Mouse (Mus musculus): Measurements from ENCODE around the gene Nsf.

Nsf gene

DNA sequence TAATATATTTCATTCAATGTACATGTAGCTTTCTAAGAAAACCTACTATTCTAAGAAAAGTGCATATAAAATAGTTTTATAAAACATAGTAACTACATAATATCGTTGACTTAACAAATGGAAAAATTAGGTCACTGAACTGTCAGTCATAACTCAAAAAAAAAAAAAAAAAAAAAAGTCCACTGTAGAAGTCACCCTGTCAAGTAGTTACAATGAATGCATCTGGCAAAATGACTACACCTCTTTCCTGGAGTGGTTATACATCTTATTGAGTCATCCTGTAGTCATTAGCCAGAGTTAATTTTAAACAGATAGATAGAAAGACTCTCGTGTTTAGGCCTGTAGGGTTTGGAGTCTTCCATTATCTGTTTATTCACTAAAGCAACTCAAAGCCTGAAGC, 114.9 kb downstream of the Nsf start:
- DNase-seq (ENCODE audit: low spot score): no peak

DNA sequence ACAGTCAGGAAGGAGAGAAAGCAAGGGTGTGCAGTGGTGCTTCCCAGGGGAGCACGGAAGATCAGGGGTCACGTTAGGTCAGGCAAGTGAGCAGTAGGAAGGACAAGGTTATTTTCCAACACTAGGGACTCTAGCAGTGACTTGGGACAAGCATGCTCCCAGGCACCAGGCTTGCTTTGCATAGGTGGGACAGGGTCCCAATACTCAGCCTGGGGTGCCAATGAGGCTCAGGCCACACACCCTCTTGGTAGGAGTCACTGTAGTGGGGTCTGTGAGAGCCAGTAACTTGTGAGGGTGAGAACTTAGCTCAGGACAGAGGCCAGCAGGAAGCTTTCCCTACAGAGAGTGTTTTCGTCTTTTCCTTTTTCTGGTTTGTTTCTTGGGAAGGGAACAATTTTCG, 121.5 kb downstream of the Nsf start:
- DNase-seq (ENCODE audit: low spot score): no peak

DNA sequence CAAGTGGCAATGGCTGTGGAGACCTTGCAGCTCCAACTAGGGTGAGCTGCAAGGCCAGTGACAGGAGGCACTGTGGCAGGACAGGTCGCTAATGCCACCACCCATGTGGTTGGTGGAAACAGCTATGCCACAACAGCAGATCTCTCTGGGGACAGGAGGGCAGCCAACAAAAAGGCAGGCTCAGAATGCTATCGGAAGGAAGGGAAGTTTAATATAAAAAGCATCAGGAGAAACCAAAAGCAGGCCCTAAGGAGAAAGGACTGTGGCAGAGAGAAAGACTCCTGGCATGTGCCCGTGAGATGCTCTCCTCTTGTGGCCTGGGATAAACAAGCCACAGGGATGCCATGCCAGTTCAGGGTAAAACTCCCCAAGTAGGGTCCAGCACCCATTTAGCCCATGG, 122.1 kb downstream of the Nsf start:
- DNase-seq (ENCODE audit: low spot score): no peak

DNA sequence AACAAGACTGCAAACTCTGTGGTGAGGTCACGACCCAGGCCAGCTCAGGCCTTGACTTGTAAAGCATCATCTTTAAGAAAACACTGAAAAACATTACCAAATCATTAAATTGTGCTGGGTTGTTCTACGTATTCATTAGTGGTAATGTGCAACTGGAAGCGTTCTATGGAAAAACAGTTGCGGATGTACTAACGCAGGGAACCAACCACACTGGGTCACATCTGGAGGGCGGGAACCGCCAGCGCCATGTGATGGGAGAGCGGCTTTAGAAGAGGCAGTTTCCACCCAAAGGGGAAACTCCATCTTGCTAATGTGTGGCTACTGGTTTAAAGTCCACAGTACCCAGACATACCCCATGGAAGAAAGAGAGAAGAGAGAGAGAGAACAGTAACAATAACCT, 123.4 kb downstream of the Nsf start:
- DNase-seq (ENCODE audit: low spot score): no peak

DNA sequence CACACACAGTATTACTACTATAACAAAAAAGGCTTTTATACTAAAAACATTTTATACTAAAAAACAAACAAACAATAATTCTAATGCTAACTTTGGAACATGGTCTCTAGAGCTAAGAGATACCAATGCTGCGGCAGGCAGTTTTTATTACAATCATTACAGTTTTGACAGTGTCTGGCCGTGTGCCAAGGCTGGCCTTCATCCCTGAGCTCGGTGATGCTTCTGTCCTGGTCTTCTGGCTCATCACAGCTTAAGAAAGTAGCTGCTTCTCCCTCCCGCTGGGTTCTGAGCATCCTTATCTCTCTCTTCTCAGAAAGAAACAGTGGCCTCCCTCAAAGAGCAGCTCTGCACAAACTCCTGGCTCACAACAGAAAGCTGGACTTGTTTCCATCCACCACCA, 123.9 kb downstream of the Nsf start:
- no peak for DNase-seq (ENCODE audit: low spot score)

DNA sequence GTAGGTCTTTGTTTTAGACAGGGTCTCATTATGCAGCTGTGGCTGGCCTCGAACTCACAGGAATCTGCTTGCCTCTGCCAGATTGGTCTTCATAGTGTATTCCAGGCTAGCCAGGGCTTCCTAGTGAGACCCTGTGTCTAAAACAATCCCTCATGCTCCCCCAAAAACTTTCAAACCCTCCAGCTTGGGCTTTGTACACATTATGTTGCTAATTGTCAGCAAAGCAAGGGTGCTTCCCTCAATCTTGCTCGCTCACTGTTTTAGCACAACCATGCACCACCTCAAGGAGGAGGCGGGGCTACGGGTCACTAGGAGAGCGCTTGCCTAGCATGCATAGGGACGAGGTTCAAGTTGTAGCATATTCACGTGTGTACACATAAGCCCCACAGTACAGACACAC, 125.0 kb downstream of the Nsf start:
- DNase-seq (ENCODE audit: low spot score): no peak

DNA sequence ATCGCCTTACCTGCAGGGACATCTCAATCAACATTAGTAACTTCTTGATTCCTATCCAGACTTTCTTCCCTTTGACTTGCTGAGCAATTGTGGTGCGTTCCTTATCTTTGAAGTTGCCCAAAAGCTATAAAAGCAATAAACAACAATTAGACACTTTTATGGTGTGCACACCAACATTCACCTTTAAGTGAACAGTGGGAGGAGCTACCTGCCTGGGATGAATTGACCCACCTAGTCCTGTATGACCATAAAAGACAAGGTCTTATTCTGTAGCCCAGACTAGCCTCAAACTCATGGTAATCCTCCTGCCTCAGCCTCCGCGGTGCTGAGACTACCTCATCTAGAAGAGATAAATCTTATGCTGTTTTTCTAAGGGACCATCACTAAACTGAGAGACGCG, 126.7 kb downstream of the Nsf start:
- no peak for DNase-seq (ENCODE audit: low spot score)

DNA sequence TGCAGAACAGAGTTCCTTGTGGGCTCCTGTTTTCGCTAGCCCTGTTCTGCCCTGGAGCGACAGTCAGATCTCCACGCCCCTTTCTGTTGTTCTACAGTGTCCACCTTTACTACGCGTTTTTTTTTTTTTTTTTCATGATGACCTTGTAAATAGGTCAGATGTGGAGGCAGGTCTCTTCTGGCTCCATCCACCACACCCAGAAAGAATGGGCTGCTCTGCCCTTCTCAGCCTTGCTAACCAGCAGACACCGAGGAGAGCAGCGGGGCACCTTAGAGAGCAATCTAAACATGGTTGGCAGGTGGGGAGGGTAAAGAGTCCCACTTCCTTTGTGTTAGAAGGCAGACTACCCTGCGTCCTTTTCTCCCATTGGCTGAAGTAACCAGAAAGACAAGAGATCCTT, 137.1 kb downstream of the Nsf start:
- no peak for DNase-seq (ENCODE audit: low spot score)

DNA sequence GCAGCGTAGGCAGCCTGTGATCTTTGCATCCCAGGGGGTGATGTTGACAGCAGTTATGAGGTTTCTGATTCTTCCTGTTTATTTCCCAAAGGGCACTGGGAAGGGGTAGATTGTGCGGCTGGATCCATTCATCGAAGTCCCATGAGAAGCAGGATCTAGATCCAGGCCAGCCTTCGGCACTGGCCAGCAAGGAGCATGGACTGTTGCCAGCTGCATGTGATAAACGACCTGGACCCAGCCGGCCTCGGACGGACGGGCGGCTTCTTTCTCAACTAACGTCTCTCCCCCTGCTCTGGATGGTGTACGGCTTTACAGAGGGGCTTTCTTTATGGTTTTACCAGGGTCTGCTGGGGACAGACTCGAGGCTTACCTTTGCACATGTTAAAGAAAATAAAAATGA, 137.9 kb downstream of the Nsf start:
- no peak for DNase-seq (ENCODE audit: low spot score)

DNA sequence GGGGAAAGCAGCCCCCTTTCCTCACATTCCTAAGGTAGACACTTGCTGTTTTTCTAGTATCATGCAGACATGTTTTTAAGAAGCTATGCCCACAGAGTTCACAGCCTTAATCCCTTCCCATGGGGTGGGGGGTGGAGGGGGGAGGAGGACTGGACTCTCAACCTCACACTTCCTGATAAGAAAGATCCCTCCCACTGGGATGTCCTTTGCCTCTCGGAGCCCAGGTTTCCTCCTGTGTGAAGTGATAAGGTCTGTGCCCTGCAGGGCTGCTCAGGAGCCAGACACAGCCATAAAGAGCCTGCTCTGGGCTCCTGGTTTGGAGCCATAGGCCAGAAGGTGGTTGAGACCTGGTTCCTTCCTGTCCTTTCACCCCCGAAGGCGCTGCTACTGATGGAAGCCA, 139.0 kb downstream of the Nsf start:
- no peak for DNase-seq (ENCODE audit: low spot score)

DNA sequence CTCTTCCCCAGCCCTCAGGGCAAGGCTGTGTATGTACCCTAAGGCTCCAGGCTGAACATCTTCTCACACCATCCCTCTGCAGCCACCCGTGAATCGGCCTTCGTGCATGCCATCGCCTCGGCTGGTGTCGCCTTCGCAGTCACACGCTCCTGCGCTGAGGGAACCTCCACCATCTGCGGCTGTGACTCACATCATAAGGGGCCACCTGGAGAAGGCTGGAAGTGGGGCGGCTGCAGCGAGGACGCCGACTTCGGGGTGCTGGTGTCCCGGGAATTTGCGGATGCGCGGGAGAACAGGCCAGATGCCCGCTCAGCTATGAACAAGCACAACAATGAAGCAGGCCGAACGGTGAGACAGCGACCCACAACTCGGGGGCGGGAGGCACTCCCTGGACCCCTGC, 142.6 kb downstream of the Nsf start:
- no peak for DNase-seq (ENCODE audit: low spot score)

DNA sequence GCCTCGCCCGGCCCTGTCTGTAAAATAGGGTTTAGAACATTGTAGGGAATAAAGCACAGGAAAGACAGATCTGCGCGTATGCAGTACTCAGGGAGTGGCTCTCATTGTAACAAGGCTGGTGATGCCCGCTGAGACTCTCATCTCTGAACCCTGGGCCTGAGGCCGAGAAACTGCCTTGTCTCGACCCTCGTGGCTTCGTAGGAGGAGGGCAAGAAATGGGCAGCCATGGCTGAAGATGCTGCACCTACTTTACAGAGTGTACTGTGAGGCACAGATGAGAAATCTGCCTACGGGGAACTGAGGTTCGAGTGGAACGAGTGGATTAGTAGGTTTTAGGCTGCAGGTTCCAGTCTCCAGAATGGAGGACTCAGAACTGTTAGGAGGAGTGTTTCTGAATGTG, 143.2 kb downstream of the Nsf start:
- DNase-seq (ENCODE audit: low spot score): peak; percentile 25

DNA sequence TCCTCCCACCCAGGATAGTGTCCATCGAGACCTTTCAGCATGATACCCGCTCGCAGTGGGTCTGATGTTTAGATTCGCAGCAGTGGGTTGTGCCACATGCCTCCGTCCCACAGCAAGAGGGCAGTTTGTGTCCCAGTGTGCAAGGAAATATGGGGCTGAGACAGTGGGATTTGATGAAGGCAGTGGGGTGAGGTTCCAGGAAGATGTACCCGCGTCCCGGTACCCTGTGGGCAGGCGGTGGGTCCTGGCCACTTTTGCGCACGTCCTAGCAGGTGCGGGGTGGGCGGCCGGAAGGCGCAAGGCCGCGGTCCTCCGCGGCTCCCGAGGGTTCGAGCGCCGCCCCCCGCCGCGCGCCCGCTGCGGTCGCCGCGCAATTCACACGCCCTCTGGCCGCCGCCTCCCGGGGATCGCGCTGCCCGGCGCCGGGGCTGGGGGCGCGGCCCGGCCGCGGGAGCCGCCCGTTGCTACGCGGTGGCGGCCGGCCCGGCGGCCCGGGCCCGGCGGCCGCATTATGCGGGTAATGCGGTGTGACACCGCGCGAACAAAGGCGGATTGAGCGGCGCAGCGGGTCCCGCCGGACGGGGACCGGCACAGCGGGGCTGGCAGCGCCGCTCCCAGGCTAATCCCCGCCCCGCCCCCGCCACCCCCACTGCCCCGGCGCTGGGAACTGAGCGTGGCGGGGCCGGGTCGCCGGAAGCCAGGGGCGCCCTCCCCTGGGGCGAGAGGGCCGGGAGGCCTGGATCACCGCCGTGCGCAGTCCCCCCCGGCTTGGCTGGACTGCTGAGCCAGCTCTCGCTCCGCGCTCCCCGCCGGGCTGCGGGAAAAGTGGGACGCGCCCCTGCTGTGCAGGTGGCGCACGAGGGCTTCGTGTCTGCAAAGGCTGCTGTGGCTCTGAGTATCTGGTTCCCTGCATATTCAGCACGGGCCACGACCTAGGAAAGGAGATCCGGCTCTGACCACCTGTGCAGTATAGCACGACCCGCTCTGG, 144.0 kb downstream of the Nsf start:
- peak; percentile 51 for DNase-seq (ENCODE audit: low spot score)

DNA sequence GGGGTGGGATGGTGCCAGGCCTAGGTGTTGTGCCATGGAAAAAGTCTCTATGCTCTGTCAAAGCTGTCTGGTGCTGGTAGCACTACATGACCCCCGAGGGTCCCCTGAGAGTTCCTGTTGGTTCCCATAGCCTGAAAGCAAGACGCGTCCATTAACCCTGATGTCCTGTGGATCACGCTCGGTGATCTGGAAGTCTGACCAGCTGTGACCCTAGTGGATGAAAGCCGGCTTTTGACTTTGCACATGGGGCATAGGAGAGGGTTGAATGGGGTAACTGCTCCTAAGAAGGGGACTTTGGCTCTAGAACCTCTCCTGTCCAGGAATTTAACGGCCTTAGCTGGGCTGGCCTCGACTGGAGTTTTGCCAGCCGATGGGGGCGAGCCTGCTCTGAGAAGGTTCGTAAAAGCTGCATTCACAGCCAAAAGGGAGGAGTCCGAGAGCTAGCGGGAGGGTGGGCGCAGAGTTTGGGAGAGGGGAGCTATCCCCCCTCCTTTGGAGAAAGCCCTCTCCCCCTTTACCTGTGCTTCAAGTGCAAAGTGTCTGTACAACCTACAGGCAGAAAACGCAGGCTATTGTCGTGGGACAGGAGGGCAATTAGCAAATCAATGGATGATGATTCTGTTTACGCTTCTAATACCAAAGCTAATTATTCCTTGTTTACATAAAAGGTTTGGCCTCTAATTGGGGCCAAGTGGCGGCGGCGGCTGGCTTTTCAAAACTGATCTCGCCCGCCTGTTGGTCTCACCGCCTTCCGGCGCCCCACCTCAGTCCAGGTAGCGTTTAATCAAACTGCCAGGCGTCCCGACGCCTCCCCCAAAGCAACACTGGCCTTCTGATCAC, 144.9 kb downstream of the Nsf start:
- peak; percentile 41 for DNase-seq (ENCODE audit: low spot score)

DNA sequence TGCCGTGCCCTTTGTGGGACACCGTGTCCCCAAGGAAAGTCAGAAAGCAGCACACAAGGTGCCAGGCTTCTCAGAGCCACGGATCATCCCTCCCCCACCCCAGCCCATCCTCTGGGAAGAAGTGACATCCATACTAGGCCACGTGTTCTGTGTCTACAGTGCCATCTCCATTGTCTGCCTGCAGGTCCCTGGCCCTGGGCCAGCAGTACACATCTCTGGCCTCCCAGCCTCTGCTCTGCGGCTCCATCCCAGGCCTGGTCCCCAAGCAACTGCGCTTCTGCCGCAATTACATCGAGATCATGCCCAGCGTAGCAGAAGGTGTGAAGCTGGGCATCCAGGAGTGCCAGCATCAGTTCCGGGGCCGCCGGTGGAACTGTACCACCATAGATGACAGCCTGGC, 145.9 kb downstream of the Nsf start:
- DNase-seq (ENCODE audit: low spot score): peak; percentile 14

DNA sequence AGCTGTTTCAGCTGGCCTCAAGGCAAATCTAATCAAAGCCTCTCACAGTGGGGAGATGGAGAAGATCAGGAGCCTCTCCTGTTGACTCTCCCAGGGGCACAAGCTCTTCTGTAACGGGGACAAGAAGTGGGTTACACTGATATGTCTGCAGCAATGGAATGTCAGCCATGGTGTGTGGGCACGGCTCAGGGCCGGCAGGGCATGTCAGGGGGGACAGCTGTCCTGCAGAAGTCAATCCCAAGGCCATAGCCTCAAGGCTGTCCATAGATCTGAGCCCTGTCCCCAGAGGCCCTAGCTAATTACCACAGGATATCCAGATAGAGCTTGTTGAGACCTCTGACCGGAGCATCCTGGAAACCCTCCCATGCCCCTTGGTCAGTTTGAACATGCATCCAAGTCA, 149.1 kb downstream of the Nsf start:
- DNase-seq (ENCODE audit: low spot score): no peak

DNA sequence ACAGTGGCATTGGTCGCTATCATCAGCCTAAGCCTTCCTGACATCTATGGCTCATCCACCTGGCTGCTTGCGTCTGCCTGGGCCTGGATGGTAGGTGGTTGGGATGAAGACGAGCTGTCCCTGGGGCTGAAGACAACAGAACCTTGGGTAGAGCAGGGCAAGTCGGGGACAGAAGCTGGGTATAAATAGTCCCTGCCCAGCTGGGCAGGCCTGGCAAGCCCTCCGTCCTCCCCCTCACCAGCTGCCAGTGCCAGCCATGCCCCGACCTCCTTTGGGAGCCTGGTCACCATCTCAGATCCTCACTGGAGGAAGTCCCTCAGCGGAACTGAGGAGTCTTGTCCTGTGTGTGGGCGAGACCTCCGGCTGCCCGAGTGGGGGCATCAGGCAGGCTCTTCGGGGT, 149.7 kb downstream of the Nsf start:
- no peak for DNase-seq (ENCODE audit: low spot score)

DNA sequence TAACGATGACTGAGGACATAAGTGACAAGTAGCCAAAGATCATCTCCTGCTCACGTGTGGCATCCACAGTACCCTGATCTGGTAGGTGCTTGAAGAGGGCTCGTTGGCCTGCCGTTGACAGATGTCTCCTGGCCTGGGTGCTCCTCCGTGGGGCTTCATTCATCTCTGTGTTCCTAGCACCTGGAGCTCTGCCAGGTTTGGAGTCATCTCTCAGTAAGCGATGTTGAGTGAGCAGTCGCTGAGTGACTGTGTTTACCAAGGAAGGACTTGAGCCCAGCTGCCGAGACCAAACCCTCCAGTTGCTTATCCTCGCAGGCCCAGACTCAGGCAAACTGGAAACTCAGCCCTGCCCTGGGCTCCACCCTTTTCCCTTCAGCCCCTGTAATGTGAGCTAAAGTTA, 152.7 kb downstream of the Nsf start:
- DNase-seq (ENCODE audit: low spot score): no peak

DNA sequence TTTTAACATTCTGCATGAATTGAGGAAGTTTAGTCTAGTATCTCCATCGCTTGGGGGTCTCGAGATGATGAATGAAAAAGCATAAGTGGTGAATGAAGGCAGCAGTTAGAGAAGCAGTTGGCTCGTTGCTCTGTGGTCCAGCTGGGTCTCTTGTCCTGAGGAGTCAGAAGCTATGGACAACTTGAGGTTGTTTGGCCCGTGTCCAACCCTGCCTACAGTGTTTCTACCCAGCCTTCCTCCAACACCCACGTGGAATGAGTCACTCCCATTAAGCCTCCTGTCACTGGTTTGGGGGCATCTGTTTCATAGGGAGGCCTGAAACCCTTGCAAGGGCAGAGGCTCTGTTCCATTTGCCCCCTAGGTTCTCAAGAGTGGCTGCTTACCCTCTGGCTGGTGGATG, 163.9 kb downstream of the Nsf start:
- DNase-seq (ENCODE audit: low spot score): no peak

DNA sequence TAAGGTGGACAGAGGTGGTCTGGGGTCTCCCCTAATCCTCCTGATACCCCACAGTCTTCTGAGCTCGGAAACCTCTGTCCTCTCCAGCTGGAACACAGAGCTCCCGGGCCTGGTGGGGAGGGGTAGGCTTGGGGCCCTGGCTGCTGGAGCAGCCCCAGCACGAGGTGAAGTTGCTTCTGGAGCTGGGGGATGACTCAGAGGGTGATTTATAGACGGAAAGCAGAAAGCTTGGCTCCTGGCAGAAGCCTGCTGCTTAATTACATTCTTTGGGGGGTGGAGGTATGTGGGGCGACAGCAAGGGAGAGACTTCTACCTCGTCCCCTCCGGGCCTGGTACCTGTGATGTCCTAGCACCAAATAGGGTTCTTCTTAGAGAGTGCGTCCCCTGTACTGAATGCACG, 173.7 kb downstream of the Nsf start:
- DNase-seq (ENCODE audit: low spot score): no peak

DNA sequence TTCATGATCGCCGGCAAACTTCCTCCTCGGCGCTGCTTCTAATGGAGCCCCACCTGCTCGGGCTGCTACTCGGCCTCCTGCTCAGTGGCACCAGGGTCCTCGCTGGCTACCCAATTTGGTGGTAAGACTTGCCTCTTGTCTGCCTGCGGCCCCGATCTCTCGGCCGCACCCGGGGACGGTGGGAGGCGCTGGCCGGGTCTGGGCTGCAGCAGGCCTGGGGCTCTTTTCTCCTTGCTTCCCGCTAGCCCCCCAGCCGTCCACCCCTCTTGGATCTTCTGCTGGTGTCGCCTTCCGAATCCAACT, 179.7 kb downstream of the Nsf start:
- no peak for DNase-seq (ENCODE audit: low spot score)

DNA sequence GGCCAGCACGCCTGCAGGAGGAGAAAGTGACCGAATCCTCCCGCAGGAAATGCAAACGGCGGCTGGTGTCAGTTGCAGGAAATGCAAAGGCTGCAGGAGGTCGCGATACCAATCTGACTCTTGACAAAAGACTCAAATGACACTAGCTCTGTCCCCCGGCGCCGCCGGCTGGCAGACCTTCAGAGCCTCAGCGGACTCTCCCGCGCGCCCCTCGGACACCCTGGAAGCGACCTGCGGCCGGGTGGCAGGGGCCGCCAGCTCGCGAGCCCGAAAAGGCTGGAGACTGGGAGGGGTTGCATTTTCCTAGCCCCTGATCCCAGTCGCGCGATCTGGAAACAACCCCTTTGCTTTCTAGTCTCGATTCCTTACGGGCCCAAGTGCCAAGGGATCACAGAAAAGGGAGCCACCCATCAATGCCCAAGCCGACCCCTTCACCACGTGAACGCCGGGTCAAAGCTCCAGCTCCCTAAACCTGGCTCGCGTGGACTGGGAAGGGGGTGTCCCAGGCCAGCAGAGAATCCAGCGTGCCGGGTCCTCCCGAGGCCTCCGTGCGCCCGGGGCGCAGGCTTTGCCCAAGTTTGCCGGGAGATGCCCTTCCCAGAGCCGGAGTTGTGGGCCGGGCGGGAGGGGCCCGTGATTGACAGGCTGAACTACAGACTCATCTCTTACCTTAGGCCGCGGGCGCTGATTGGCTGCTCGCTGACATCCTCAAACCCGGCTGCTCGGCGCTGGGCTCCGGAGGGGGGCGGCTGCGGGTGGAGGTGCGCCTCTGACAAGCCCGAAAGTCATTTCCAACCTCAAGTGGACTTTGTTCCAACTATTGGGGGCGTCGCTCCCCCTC, 180.2 kb downstream of the Nsf start, which contains the start of gene Wnt3:
Gene Wnt3, plus strand, starts transcription at position 764 of the 841 bp plus-strand sequence.
- DNase-seq (ENCODE audit: low spot score): peak; percentile 68

All from embryo, embryonic 10.5 days (tissue).